Mouse (Mus musculus) ES-Bruce4 (cell line): Measurements from ENCODE around the gene Lrrc15. TPM values are rescaled to one million over a fixed set of nuclear protein-coding genes. Genes with fewer than 3 reads are reported as not detected.

Experiments used
- H3K27ac ChIP-seq: 2 replicates; pipeline ENCODE4 v1.5.1; 2012; ENCODE audit warnings: low read length, inconsistent platforms; ENCODE audit not compliant: insufficient read depth
- H3K27me3 ChIP-seq: 2 replicates; pipeline ENCODE4 v1.6.1; 2012; ENCODE audit warnings: mild to moderate bottlenecking, low read length, inconsistent platforms; ENCODE audit not compliant: control insufficient read depth, poor library complexity, insufficient read depth, severe bottlenecking
- H3K36me3 ChIP-seq: 2 replicates; pipeline ENCODE4 v1.6.1; 2012; ENCODE audit warnings: inconsistent platforms, mild to moderate bottlenecking, low read length, moderate library complexity; ENCODE audit not compliant: control insufficient read depth, poor library complexity, insufficient read depth, severe bottlenecking
- H3K4me1 ChIP-seq: one replicate; pipeline ENCODE4 v1.8.1; 2011; ENCODE audit warnings: low read length; ENCODE audit not compliant: control insufficient read depth, insufficient read depth
- H3K4me3 ChIP-seq: 2 replicates; pipeline ENCODE4 v1.5.1; 2011; ENCODE audit warnings: low read depth, mild to moderate bottlenecking, low read length
- H3K9ac ChIP-seq: 2 replicates; pipeline ENCODE4 v1.6.1; 2012; ENCODE audit warnings: low read depth, mild to moderate bottlenecking, inconsistent platforms; ENCODE audit not compliant: poor library complexity, severe bottlenecking
- H3K9me3 ChIP-seq: replicated peaks from 2 replicates; pipeline ENCODE4 v1.6.1; 2012; ENCODE audit warnings: mild to moderate bottlenecking, low read length, inconsistent platforms; ENCODE audit not compliant: control insufficient read depth, poor library complexity, insufficient read depth, severe bottlenecking
- CTCF ChIP-seq: IDR thresholded peaks from one replicate; pipeline ENCODE4 v1.8.1; 2011; ENCODE audit warnings: low read depth, low read length
- EP300 ChIP-seq: IDR thresholded peaks from 2 replicates; pipeline ENCODE4 v1.6.1; 2011; ENCODE audit warnings: low read depth, low read length; ENCODE audit not compliant: insufficient read depth
- POLR2A ChIP-seq: IDR thresholded peaks from one replicate; pipeline ENCODE4 v1.8.1; 2011; ENCODE audit warnings: low read length; ENCODE audit not compliant: insufficient read depth
- polyA plus RNA-seq: library from polyadenylated mRNA; stranded (reverse); fragments of >200 nt; gene quantifications from 2 replicates; pipeline ENCODE4 v1.2.4, GENCODE M21; 2011; ENCODE audit warnings: low read depth; ENCODE audit not compliant: missing spikeins, insufficient read depth, insufficient read length

The Lrrc15 gene
- polyA plus RNA-seq, 1 experiment: 2.1 TPM

- Histone ChIP-seq H3K4me3 (no peak overlapping the region), H3K27me3 (no peaks in the 10 kb centered on the region), H3K27ac (no peak overlapping the region), H3K9ac (no peak overlapping the region), H3K9me3 (no peaks in the 10 kb centered on the region), H3K36me3 (no peaks in the 10 kb centered on the region), H3K4me1 (peaks cover 3% of the 10 kb centered on the region)
- no peak for TF ChIP-seq POLR2A
- no peak for TF ChIP-seq EP300
- TF ChIP-seq CTCF: no peak
Measured at GRCm38 (mm10) chr16:30238791-30239190, 44.3 kb downstream of the Lrrc15 start.

- Histone ChIP-seq H3K27me3 (no peaks in the 10 kb centered on the region), H3K4me3 (peak overlapping the region; percentile 62), H3K27ac (no peak overlapping the region), H3K4me1 (peaks cover 10% of the 10 kb centered on the region), H3K9ac (peak overlapping the region; percentile 60; the same call in 1 of the 2 replicates), H3K9me3 (no peaks in the 10 kb centered on the region), H3K36me3 (no peaks in the 10 kb centered on the region)
- no peak for TF ChIP-seq EP300
- TF ChIP-seq CTCF: peak; percentile 83
- TF ChIP-seq POLR2A: no peak
Measured at GRCm38 (mm10) chr16:30236091-30236699, 46.9 kb downstream of the Lrrc15 start.

- Histone ChIP-seq H3K27me3 (no peaks in the 10 kb centered on the region), H3K4me3 (no peak overlapping the region), H3K36me3 (no peaks in the 10 kb centered on the region), H3K9me3 (no peaks in the 10 kb centered on the region), H3K9ac (no peak overlapping the region), H3K4me1 (peaks cover 10% of the 10 kb centered on the region), H3K27ac (no peak overlapping the region)
- TF ChIP-seq EP300 (no peak), POLR2A (no peak), CTCF (no peak)
Measured at GRCm38 (mm10) chr16:30235577-30235976, 47.5 kb downstream of the Lrrc15 start.

DNA sequence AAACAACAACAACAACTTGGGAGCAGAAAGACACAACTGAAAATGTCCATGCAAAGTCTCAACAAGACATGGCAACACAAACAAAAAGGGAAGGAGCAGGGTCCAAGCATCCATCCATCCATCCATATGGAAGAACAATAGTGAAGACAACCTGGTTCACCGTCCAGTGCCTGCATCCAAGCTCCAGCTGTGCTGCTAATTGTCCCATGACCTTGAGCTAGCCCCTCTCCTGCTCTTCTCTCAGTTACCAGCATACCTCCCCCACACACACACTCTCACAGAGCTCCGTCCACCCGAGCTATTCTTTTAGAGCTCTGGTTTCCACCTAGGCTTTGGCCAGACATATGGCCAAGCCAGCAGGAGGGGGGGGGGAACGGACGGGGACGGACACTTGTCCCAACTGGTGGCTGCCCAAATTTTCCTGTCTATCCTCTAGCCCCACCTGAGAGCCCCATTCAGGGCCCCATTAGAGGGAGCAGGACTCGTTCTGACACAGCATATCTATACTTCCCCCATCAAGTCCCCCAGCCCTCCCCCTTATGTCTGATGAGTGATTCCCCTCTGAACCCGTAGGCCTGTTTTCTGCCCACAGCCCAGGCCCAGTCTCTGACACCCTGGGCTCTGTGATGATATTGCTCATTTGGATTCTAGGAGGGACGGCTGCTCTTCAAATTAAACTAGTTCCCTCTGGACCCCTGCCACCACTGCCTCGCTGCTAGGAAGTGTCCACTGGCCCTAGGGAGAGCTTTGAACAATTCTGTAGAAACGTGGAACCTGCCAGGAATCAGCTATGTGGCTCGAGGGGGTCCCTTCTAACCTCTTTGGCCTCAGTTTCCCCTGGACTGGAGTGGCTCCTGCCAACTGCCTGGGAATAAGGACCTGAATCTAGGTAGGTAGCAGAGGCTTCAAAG is 48.2 kb downstream of the Lrrc15 start:
- H3K9ac ChIP-seq: no peak overlapping the region
- TF ChIP-seq EP300 (0 out of 2 replicates have a peak, but pooled peaks have one; percentile 44), CTCF (no peak)
- peaks cover 10% of the 10 kb centered on the region for H3K4me1 ChIP-seq
- H3K27me3 ChIP-seq: no peaks in the 10 kb centered on the region
- H3K36me3 ChIP-seq: no peaks in the 10 kb centered on the region
- no peak overlapping the region for H3K27ac ChIP-seq
- H3K4me3 ChIP-seq: no peak overlapping the region
- no peaks in the 10 kb centered on the region for H3K9me3 ChIP-seq

DNA sequence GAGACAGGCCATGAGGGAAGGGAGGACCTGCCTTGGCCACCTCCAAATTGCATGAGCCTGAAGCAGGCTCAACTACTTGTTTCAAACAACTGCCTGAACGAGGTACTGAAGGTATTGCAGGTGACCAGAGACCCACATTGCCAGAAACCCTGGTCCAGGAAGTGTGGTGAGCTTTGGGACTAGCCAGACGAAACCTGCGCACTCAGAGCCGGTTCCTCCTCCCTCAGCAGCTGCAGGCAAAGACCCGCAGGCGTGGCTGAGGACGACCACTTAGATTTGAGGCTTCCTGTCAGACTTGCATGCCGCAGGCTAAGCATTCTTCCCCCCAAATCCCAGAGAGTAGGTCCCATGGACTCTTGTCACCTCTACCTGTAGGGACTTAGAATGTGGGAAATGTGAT is 49.0 kb downstream of the Lrrc15 start:
- H3K4me3 ChIP-seq: no peak overlapping the region
- H3K27ac ChIP-seq: no peak overlapping the region
- no peaks in the 10 kb centered on the region for H3K27me3 ChIP-seq
- H3K36me3 ChIP-seq: no peaks in the 10 kb centered on the region
- peaks cover 10% of the 10 kb centered on the region for H3K4me1 ChIP-seq
- H3K9ac ChIP-seq: no peak overlapping the region
- TF ChIP-seq CTCF: no peak
- no peak for TF ChIP-seq EP300
- TF ChIP-seq POLR2A: no peak
- H3K9me3 ChIP-seq: no peaks in the 10 kb centered on the region

GRCm38 (mm10) chr16:30231882-30232604 is 51.0 kb downstream of the Lrrc15 start:
- Histone ChIP-seq H3K27ac (no peak overlapping the region), H3K27me3 (no peaks in the 10 kb centered on the region), H3K4me3 (no peak overlapping the region), H3K9me3 (no peaks in the 10 kb centered on the region), H3K4me1 (peaks cover 10% of the 10 kb centered on the region), H3K36me3 (no peaks in the 10 kb centered on the region), H3K9ac (peak overlapping the region; percentile 15; the same call in 1 of the 2 replicates)
- TF ChIP-seq POLR2A (no peak), EP300 (no peak), CTCF (no peak)
